Mouse (Mus musculus) limb, embryonic 14.5 days (tissue): Measurements from ENCODE around the gene Reg4. TPM values are rescaled to one million over a fixed set of nuclear protein-coding genes. Genes with fewer than 3 reads are reported as not detected.

Source experiments
- ATAC-seq: fragments of 200-750 bp; cut with Nextera tagmentation; 2 replicates; pipeline ENCODE4 v1.8.0; 2017; ENCODE audit warnings: low read depth, moderate number of reproducible peaks, moderate TSS enrichment; ENCODE audit not compliant: low FRiP score
- DNase-seq: peaks from one replicate; pipeline ENCODE4 v3.0.0-alpha.2; 2015; ENCODE audit warnings: low spot score
- H3K27ac ChIP-seq: fragments of 300-500 bp; sonication (generic); replicated peaks from 2 replicates; pipeline ENCODE4 v1.5.1; 2014; ENCODE audit warnings: low read depth, mild to moderate bottlenecking, low read length, moderate library complexity, mixed read lengths
- H3K27me3 ChIP-seq: fragments of 300-500 bp; sonication (generic); 2 replicates; pipeline ENCODE4 v1.6.1; 2014; ENCODE audit warnings: low read length, mixed read lengths; ENCODE audit not compliant: control insufficient read depth, insufficient read depth
- H3K36me3 ChIP-seq: fragments of 300-500 bp; sonication (generic); 2 replicates; pipeline ENCODE4 v1.6.1; 2014; ENCODE audit warnings: mild to moderate bottlenecking, low read length, moderate library complexity, mixed read lengths; ENCODE audit not compliant: control insufficient read depth, insufficient read depth
- H3K4me1 ChIP-seq: fragments of 300-500 bp; sonication (generic); 2 replicates; pipeline ENCODE4 v1.6.1; 2014; ENCODE audit warnings: antibody characterized with exemption, low read length, mixed read lengths; ENCODE audit not compliant: control insufficient read depth, insufficient read depth
- H3K4me2 ChIP-seq: fragments of 300-500 bp; sonication (generic); replicated peaks from 2 replicates; pipeline ENCODE4 v1.6.1; 2014; ENCODE audit warnings: low read depth, mild to moderate bottlenecking, low read length, moderate library complexity; ENCODE audit not compliant: severe bottlenecking
- H3K4me3 ChIP-seq: fragments of 300-500 bp; sonication (generic); replicated peaks from 2 replicates; pipeline ENCODE4 v1.5.1; 2014; ENCODE audit warnings: low read length
- H3K9ac ChIP-seq: fragments of 300-500 bp; sonication (generic); 2 replicates; pipeline ENCODE4 v1.6.1; 2014; ENCODE audit warnings: mild to moderate bottlenecking, low read depth, low read length, moderate library complexity; ENCODE audit not compliant: severe bottlenecking
- H3K9me3 ChIP-seq: fragments of 300-500 bp; sonication (generic); 2 replicates; pipeline ENCODE4 v1.6.1; 2016; ENCODE audit warnings: low read length; ENCODE audit not compliant: control insufficient read depth
- POLR2A ChIP-seq: fragments of 200-500 bp; IDR thresholded peaks from 2 replicates; pipeline ENCODE4 v1.8.0; 2012; ENCODE audit warnings: inconsistent platforms, mild to moderate bottlenecking, moderate library complexity, borderline replicate concordance; ENCODE audit not compliant: insufficient read depth, insufficient read length; ENCODE audit errors: extremely low read depth
- WGBS: fragments of 180-500 bp; shearing (Covaris S2); extraction: QIAGEN DNeasy Blood & Tissue Kit; methylation state at CpG from one replicate; pipeline ENCODE4 v1.1.7; 2014; 5-methylcytosine and 5-hydroxymethylcytosine counted together
- polyA plus RNA-seq, 2 experiments: library from polyadenylated mRNA; depleted of rRNA in 1 of 2; stranded (reverse) in 1 of 2; unstranded in 1 of 2; fragments of >200 nt; fragmentation: Nextera tagmentation in 1 of 2; extraction: Ambion mirVana in 1 of 2; gene quantifications; 2 replicates each; pipeline versions ENCODE4 v1.2.1 to v1.2.3; 2012 to 2014

The Reg4 gene
- polyA plus RNA-seq, 2 experiments = not detected

- Histone ChIP-seq H3K4me3 (no peak overlapping the region), H3K9ac (no peak overlapping the region), H3K9me3 (no peaks in the 10 kb centered on the region), H3K4me1 (peaks cover 5% of the 10 kb centered on the region), H3K4me2 (no peak overlapping the region), H3K27me3 (no peaks in the 10 kb centered on the region), H3K36me3 (no peaks in the 10 kb centered on the region), H3K27ac (no peak overlapping the region)
- WGBS = 84% methylated on average over 5 of the region's 5 CpGs
- no peak for TF ChIP-seq POLR2A
- DNase-seq = no peak
- no peak for ATAC-seq
Measured at GRCm38 (mm10) chr3:98283205-98283604, 61.2 kb downstream of the Reg4 start.

Other genes with a start within 250 kb of the Reg4 start
- gene Notch2, start 208.6 kb upstream of the Reg4 start, polyA plus RNA-seq (2012; rRNA removed) = 38.7 and 49.0 TPM in 2 replicates
- 48.5 and 54.2 TPM in 2 replicates for gene Notch2, start 208.6 kb upstream of the Reg4 start, polyA plus RNA-seq (2014; fragmentation: Nextera tagmentation; extraction: Ambion mirVana)
- 0.03 TPM in 1 of 2 replicates, not detected in the other for gene Adam30, start 61.5 kb upstream of the Reg4 start, polyA plus RNA-seq (2012; rRNA removed)
- not detected in 2 replicates for gene Adam30, start 61.5 kb upstream of the Reg4 start, polyA plus RNA-seq (2014; fragmentation: Nextera tagmentation; extraction: Ambion mirVana)
- 0.82 and 0.91 TPM in 2 replicates for gene Hmgcs2, start 58.3 kb downstream of the Reg4 start, polyA plus RNA-seq (2012; rRNA removed)
- 1.4 and 2.5 TPM in 2 replicates for gene Hmgcs2, start 58.3 kb downstream of the Reg4 start, polyA plus RNA-seq (2014; fragmentation: Nextera tagmentation; extraction: Ambion mirVana)
- 135 and 149 TPM in 2 replicates for gene Phgdh, start 117.8 kb downstream of the Reg4 start, polyA plus RNA-seq (2012; rRNA removed)
- 210 and 219 TPM in 2 replicates for gene Phgdh, start 117.8 kb downstream of the Reg4 start, polyA plus RNA-seq (2014; fragmentation: Nextera tagmentation; extraction: Ambion mirVana)
- gene Zfp697, start 160.3 kb downstream of the Reg4 start, polyA plus RNA-seq (2012; rRNA removed) = 6.4 and 7.7 TPM in 2 replicates
- 8.6 and 8.9 TPM in 2 replicates for gene Zfp697, start 160.3 kb downstream of the Reg4 start, polyA plus RNA-seq (2014; fragmentation: Nextera tagmentation; extraction: Ambion mirVana)
- gene Gm4450, start 235.0 kb downstream of the Reg4 start, polyA plus RNA-seq (2012; rRNA removed) = not detected in 2 replicates
- not detected in 2 replicates for gene Gm4450, start 235.0 kb downstream of the Reg4 start, polyA plus RNA-seq (2014; fragmentation: Nextera tagmentation; extraction: Ambion mirVana)